Mouse (Mus musculus): ENCODE measurements around the gene Mrps12. TPM values are rescaled to one million over a fixed set of nuclear protein-coding genes. Genes with fewer than 3 reads are reported as not detected.
"Not testable (repeated sequence)": the region's sequence is repeated elsewhere in the genome, so short reads cannot be mapped to it uniquely, and the experiment has no call there.

Mrps12 gene
- polyA plus RNA-seq, 1 experiment from 2014 or later = 144 TPM

GRCm38 (mm10) chr7:28720753-28721537, 20.7 kb downstream of the Mrps12 start:
- H3K4me3 ChIP-seq (replicated peaks) = no peak overlapping the region
- no peak overlapping the region for H3K27ac ChIP-seq
- peaks cover 20% of the 10 kb centered on the region for H3K4me1 ChIP-seq
- peaks cover 8% of the 10 kb centered on the region; the same call in 1 of the 2 replicates for H3K36me3 ChIP-seq
- 78% methylated on average over 3 of the region's 3 CpGs for WGBS
- no peaks in the 10 kb centered on the region for H3K27me3 ChIP-seq
- H3K9me3 ChIP-seq (replicated peaks) = no peaks in the 10 kb centered on the region
- H3K4me2 ChIP-seq = no peak overlapping the region
- no peak for ATAC-seq (replicated peaks; ENCODE audit: low FRiP score)
- H3K9ac ChIP-seq = no peak overlapping the region

DNA sequence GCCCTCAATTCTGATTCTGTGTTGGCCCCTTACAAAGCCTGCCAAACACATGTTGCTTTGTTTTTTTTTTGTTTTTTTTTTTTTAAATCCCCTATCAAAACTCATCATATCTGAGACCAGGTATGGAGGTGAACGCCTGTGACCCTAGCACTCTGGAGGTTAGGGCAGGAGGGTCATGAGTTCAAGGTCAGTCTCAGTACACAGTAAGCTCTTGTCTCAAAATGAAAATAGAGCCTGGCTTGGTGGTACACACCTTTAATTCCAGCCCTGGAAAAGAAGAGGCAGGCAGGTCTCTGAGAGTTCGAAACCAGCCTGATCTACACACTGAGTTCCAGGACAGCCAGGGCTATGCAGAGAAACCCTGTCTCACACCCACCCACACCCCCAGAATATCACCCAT, 22.0 kb downstream of the Mrps12 start:
- 81% methylated on average over 2 of the region's 2 CpGs for WGBS
- no peak overlapping the region for H3K9ac ChIP-seq
- H3K27ac ChIP-seq = no peak overlapping the region
- H3K27me3 ChIP-seq = no peaks in the 10 kb centered on the region
- H3K4me3 ChIP-seq (replicated peaks) = no peak overlapping the region
- H3K36me3 ChIP-seq = peaks cover 3% of the 10 kb centered on the region; the same call in 1 of the 2 replicates
- H3K4me2 ChIP-seq = no peak overlapping the region
- H3K4me1 ChIP-seq = peaks cover 20% of the 10 kb centered on the region
- no peaks in the 10 kb centered on the region for H3K9me3 ChIP-seq (replicated peaks)
- ATAC-seq (replicated peaks; ENCODE audit: low FRiP score) = no peak

DNA sequence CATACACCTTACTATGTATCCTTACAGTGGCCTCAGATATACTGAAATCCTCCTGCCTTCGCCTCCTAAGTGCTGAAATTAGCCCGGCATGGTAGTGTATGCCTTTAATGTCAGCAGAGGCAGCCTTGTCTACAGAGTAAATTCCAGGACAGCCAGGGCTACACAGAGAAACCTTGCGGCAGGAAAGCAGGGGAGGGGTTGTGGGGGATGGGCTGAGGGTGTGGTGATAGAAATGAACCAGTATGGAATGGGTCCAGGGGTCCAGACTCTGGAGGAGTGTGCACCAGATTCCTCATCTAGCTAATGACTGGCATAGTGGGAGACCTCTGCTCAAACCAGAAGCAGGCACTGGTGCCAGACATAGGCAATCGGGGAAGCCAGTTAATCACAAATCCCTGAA, 22.5 kb downstream of the Mrps12 start:
- Histone ChIP-seq H3K27ac (no peak overlapping the region), H3K27me3 (no peaks in the 10 kb centered on the region), H3K9me3 (replicated peaks) (no peaks in the 10 kb centered on the region), H3K4me1 (peaks cover 20% of the 10 kb centered on the region), H3K36me3 (no peaks in the 10 kb centered on the region; the same call in 1 of the 2 replicates), H3K9ac (no peak overlapping the region), H3K4me2 (no peak overlapping the region), H3K4me3 (replicated peaks) (no peak overlapping the region)
- WGBS = 52% methylated on average over 4 of the region's 4 CpGs
- no peak for ATAC-seq (replicated peaks; ENCODE audit: low FRiP score)

GRCm38 (mm10) chr7:28717726-28718125, 23.9 kb downstream of the Mrps12 start:
- Histone ChIP-seq H3K4me2 (peak overlapping the region; percentile 77), H3K36me3 (no peaks in the 10 kb centered on the region), H3K4me3 (replicated peaks) (0 out of 2 replicates have a peak overlapping the region, but pooled peaks have one; percentile 56), H3K9ac (no peak overlapping the region), H3K9me3 (replicated peaks) (no peaks in the 10 kb centered on the region), H3K27ac (no peak overlapping the region), H3K27me3 (no peaks in the 10 kb centered on the region), H3K4me1 (peaks cover 24% of the 10 kb centered on the region)
- 69% methylated on average over 10 of the region's 10 CpGs for WGBS
- ATAC-seq (replicated peaks; ENCODE audit: low FRiP score) = no peak

DNA sequence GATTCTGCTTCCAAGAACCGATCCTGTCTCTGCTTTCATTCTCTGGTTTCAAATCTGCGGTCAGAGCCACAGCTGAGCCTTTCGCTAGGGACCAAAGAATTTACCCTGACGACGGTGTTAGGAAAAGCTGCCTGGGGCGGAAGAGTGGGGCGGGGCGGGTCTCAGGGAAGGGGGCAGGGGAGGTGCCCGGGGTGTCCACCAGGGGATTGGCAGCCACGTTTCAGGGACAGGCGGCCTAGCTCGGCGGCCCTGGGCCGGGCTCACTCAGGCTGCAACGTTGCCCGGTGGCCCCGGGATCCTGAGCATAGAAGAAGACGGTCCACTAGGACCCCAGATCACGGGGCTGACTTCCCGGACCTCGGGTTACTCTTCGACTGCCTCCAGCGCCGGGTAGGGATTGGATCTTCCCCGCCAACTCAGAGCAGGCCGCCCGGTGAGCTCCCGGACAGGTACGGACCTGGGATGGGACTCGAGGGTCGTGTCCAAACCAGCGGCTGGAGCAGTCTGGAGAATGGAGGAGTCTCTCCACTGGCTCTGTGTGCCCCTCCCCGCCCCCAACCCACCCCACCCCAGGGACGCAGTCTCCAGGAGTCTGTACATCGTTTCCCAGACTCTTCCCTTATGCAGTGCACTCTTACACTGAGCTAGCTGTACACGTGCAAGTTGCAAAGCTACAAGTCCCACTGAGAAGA, 24.9 kb downstream of the Mrps12 start, which contains the start of gene Fbxo17:
TSS of gene Fbxo17 (plus strand) at position 215 of the 692 bp plus-strand sequence.
- ATAC-seq (replicated peaks; ENCODE audit: low FRiP score) = peak; percentile 85
- Histone ChIP-seq H3K27ac (0 out of 2 replicates have a peak within 1 kb of the TSS, but pooled peaks have one; percentile 45), H3K36me3 (no peaks in the 10 kb centered on the region), H3K4me3 (replicated peaks) (peak within 1 kb of the TSS; percentile 56), H3K4me2 (peak within 1 kb of the TSS; percentile 77), H3K9ac (peak within 1 kb of the TSS; percentile 45), H3K27me3 (no peaks in the 10 kb centered on the region), H3K4me1 (peaks cover 27% of the 10 kb centered on the region), H3K9me3 (replicated peaks) (no peaks in the 10 kb centered on the region)
- WGBS = 3% methylated on average over 36 of the region's 36 CpGs

- Histone ChIP-seq H3K4me2 (no peak overlapping the region), H3K27me3 (no peaks in the 10 kb centered on the region), H3K9me3 (replicated peaks) (no peaks in the 10 kb centered on the region), H3K4me3 (replicated peaks) (no peak overlapping the region), H3K9ac (no peak overlapping the region), H3K36me3 (no peaks in the 10 kb centered on the region), H3K4me1 (peaks cover 27% of the 10 kb centered on the region), H3K27ac (no peak overlapping the region)
- 96% methylated on average over 2 of the region's 2 CpGs for WGBS
- no peak for ATAC-seq (replicated peaks; ENCODE audit: low FRiP score)
Measured at GRCm38 (mm10) chr7:28715598-28715997, 26.0 kb downstream of the Mrps12 start.

DNA sequence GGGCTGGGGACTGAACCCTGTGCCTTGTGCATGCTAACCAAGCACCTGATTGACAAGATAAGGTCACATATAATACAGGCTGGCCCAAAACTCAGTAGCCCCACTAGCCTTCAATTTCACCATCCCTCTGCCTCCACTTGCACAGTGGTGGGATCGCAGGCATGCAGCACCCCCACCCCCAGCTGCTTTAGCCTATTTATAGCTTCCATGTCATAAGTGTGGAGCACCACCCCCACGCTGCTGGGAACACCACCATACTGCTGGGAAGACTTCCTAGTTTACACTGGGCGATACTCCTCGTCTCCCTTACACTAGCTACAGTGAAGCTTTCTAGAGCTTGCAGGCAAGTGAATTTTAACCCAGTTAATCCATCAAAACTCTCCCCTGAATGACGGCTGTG, 27.0 kb downstream of the Mrps12 start:
- Histone ChIP-seq H3K9ac (no peak overlapping the region), H3K9me3 (replicated peaks) (no peaks in the 10 kb centered on the region), H3K4me2 (no peak overlapping the region), H3K27ac (no peak overlapping the region), H3K36me3 (no peaks in the 10 kb centered on the region), H3K4me1 (peaks cover 27% of the 10 kb centered on the region), H3K4me3 (replicated peaks) (no peak overlapping the region), H3K27me3 (no peaks in the 10 kb centered on the region)
- WGBS = 76% methylated on average over 5 of the region's 5 CpGs
- no peak for ATAC-seq (replicated peaks; ENCODE audit: low FRiP score)

DNA sequence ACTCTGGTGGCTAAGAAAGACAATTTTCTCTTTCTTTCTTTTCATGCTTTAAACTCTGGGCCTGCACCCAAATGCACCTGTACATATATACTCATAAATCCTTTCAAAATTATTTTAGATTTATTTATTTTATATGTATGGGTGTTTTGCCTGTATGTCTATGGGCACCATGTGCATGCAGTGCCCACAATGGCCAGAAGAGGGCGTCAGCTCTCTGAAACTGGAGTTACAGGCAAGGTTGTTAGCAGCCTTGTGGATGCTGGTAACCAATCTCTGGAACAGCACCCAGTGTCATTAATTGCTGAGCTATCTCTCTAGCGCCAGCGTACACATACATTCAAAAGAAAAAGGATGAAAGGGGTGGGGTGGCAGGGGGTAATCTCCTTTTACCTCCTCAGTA, 30.7 kb downstream of the Mrps12 start:
- ATAC-seq (replicated peaks; ENCODE audit: low FRiP score) = no peak
- no peak overlapping the region for H3K4me2 ChIP-seq
- no peaks in the 10 kb centered on the region for H3K36me3 ChIP-seq
- WGBS = 72% methylated on average over 3 of the region's 3 CpGs
- H3K27me3 ChIP-seq = no peaks in the 10 kb centered on the region
- no peak overlapping the region for H3K27ac ChIP-seq
- no peaks in the 10 kb centered on the region for H3K9me3 ChIP-seq (replicated peaks)
- no peak overlapping the region for H3K4me3 ChIP-seq (replicated peaks)
- peaks cover 8% of the 10 kb centered on the region; the same call in 1 of the 2 replicates for H3K4me1 ChIP-seq
- H3K9ac ChIP-seq = no peak overlapping the region

GRCm38 (mm10) chr7:28709454-28709853, 32.2 kb downstream of the Mrps12 start:
- ATAC-seq (replicated peaks; ENCODE audit: low FRiP score) = no peak
- H3K4me2 ChIP-seq = no peak overlapping the region
- no peak overlapping the region for H3K4me3 ChIP-seq (replicated peaks)
- no peaks in the 10 kb centered on the region for H3K27me3 ChIP-seq
- no peak overlapping the region for H3K27ac ChIP-seq
- H3K9me3 ChIP-seq (replicated peaks) = no peaks in the 10 kb centered on the region
- peaks cover 8% of the 10 kb centered on the region; the same call in 1 of the 2 replicates for H3K4me1 ChIP-seq
- no peak overlapping the region for H3K9ac ChIP-seq
- no peaks in the 10 kb centered on the region for H3K36me3 ChIP-seq

GRCm38 (mm10) chr7:28702601-28703143, 38.9 kb downstream of the Mrps12 start:
- H3K27me3 ChIP-seq = no peaks in the 10 kb centered on the region
- no peak overlapping the region for H3K4me3 ChIP-seq (replicated peaks)
- WGBS = 56% methylated on average over 9 of the region's 9 CpGs
- H3K9ac ChIP-seq = no peak overlapping the region
- no peaks in the 10 kb centered on the region for H3K9me3 ChIP-seq (replicated peaks)
- H3K36me3 ChIP-seq = no peaks in the 10 kb centered on the region
- H3K27ac ChIP-seq = 0 out of 2 replicates have a peak overlapping the region, but pooled peaks have one; percentile 22
- no peak for ATAC-seq (replicated peaks; ENCODE audit: low FRiP score)
- no peak overlapping the region for H3K4me2 ChIP-seq
- H3K4me1 ChIP-seq = no peaks in the 10 kb centered on the region

DNA sequence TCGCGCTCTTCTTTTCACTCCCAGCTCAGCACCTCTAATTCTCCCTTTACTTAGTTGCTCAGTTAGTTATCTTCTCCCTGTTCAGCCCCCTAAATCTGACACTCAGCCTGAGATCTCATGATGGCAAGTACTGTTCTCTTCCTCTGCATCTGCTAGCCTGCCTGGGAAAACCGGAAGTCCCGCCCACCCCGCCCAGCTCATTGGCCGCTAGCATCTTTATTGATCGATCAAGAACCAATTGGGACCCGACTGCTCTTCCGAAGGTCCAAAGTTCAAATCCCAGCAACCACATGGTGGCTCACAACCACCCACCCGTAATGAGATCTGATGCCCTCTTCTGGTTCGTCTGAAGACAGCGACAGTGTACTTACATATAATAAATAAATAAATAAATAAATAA, 40.3 kb downstream of the Mrps12 start:
- 93% methylated on average over 12 of the region's 12 CpGs for WGBS
- not testable (repeated sequence) for H3K36me3 ChIP-seq; H3K4me1 ChIP-seq; H3K27me3 ChIP-seq; H3K4me3 ChIP-seq (replicated peaks); ATAC-seq (replicated peaks; ENCODE audit: low FRiP score); H3K4me2 ChIP-seq; H3K27ac ChIP-seq; H3K9ac ChIP-seq; H3K9me3 ChIP-seq (replicated peaks)

DNA sequence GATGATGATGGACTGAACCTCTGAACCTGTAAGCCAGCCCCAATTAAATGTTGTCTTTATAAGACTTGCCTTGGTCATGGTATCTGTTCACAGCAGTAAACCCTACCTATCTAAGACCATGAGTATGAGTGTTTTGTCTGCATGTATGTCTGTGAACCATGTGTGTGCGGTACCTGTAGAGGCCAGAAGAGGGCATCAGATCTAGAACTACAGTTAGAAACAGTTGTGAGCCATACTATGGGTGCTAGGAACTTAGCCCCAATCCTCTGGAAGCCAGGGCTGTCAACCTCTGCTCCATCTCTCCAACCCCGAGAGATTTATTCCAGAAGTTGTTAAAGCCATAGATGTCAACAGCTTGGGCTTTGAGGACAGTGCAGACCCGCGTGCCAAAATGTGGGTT, 41.4 kb downstream of the Mrps12 start:
- Histone ChIP-seq H3K9ac (no peak overlapping the region), H3K9me3 (replicated peaks) (no peaks in the 10 kb centered on the region), H3K27me3 (no peaks in the 10 kb centered on the region), H3K27ac (no peak overlapping the region), H3K4me3 (replicated peaks) (no peak overlapping the region), H3K4me1 (no peaks in the 10 kb centered on the region), H3K36me3 (no peaks in the 10 kb centered on the region), H3K4me2 (no peak overlapping the region)
- 97% methylated on average over 4 of the region's 4 CpGs for WGBS
- ATAC-seq (replicated peaks; ENCODE audit: low FRiP score) = no peak
